Mouse (Mus musculus) left cerebral cortex, postnatal 10 days (tissue): ENCODE results near the gene Vmn2r98. TPM values are rescaled to one million over a fixed set of nuclear protein-coding genes. Genes with fewer than 3 reads are reported as not detected.
"Not testable (repeated sequence)": the region's sequence is repeated elsewhere in the genome, so short reads cannot be mapped to it uniquely, and the experiment has no call there.

ENCODE experiments used
- DNase-seq, 2 experiments: peaks; one replicate each; pipeline ENCODE4 v3.0.0; 2021 to 2022; ENCODE audit warnings: low spot score in 2 of 2, mixed read lengths in 1 of 2; ENCODE audit errors: extremely low spot score in 1 of 2
- intact Hi-C: fragments of 180-260 bp; cut with DNase I; formaldehyde crosslinking; loops from one replicate; pipeline ENCODE4 v1.15.1; 2025
- total RNA-seq, 2 experiments: library from RNA; stranded (reverse); gene quantifications; 2 replicates each; pipeline ENCODE4 v1.2.3; 2021

The Vmn2r98 gene
- not detected for total RNA-seq

DNA sequence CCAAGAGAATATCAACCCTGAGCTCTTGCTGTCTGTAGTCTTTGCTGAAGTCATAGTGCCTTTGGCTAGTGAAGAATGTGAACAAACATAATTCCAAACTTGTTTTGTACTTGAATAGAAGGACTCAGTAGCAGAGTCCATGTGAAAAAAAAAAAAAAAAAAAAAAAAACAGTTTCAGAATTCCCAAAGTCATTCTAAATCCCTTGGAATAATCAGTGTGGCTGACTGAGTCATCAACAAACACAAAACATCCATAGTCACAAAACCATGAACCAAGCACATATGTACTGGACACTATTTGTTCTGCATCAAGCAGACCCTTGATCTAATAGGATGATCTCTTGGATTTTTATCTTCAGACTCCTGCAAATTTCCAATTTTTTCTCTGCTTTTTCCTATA, at the start of gene Vmn2r98:
Gene Vmn2r98, plus strand, starts transcription at position 301 of the 400 bp plus-strand sequence.
- DNase-seq, intact Hi-C loops: not testable (repeated sequence)

GRCm38 (mm10) chr17:19031441-19031840, 21.8 kb upstream of the Vmn2r98 start:
- DNase-seq, intact Hi-C loops: not testable (repeated sequence)

GRCm38 (mm10) chr17:19031962-19032361, 21.3 kb upstream of the Vmn2r98 start:
- intact Hi-C loops, result no loop called here
- no peak for DNase-seq

DNA sequence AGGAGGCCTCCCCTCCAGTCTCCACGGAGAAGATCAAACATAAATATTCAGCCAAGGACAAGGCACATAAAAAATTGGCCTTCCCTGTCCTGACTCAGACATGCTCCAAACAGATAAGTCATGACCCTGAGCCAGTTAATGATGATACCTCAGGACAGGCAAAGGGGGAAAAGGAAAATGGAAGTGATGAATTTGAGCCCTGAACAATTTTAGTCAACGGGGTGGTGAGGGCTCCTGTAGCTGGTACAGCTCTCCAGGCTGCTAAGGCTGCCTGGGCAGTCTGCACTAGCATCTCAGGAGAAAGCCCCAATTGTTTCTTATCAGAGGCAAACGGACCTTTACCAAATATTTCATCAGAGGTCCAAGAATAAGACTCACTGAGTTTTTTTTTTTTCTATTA, 20.5 kb upstream of the Vmn2r98 start:
- intact Hi-C loops, result no loop called here
- DNase-seq, result no peak

Other genes starting within 250 kb of the Vmn2r98 start
- gene Vmn2r97, start 139.2 kb upstream of the Vmn2r98 start, total RNA-seq, result under 1 TPM in 1 of 2 experiments, not detected in 1; 0.09 TPM